Mouse (Mus musculus) intestine, embryonic 14.5 days (tissue): ENCODE measurements around the gene Dcun1d1. TPM values are rescaled to one million over a fixed set of nuclear protein-coding genes. Genes with fewer than 3 reads are reported as not detected.

Experiments
- ATAC-seq: fragments of 200-750 bp; cut with Nextera tagmentation; replicated peaks from 2 replicates; pipeline ENCODE4 v1.8.0; 2017; ENCODE audit warnings: low read depth, moderate number of reproducible peaks, moderate TSS enrichment, moderate library complexity; ENCODE audit not compliant: low FRiP score, low TSS enrichment
- DNase-seq: peaks from one replicate; pipeline ENCODE4 v3.0.0-alpha.2; 2018; ENCODE audit warnings: low spot score
- H3K27ac ChIP-seq: fragments of 300-500 bp; sonication (generic); 2 replicates; pipeline ENCODE4 v1.5.1; 2014; ENCODE audit warnings: low read depth, mild to moderate bottlenecking, control low read depth
- H3K27me3 ChIP-seq: fragments of 300-500 bp; sonication (generic); replicated peaks from 2 replicates; pipeline ENCODE4 v1.6.1; 2014; ENCODE audit warnings: low read length, control low read depth; ENCODE audit not compliant: control insufficient read depth, insufficient read depth
- H3K36me3 ChIP-seq: fragments of 300-500 bp; sonication (generic); 2 replicates; pipeline ENCODE4 v1.6.1; 2014; ENCODE audit warnings: low read length, control low read depth; ENCODE audit not compliant: control insufficient read depth, insufficient read depth
- H3K4me1 ChIP-seq: fragments of 300-500 bp; sonication (generic); replicated peaks from 2 replicates; pipeline ENCODE4 v1.6.1; 2014; ENCODE audit warnings: low read length, control low read depth, mixed read lengths; ENCODE audit not compliant: control insufficient read depth, insufficient read depth
- H3K4me2 ChIP-seq: fragments of 300-500 bp; sonication (generic); 2 replicates; pipeline ENCODE4 v1.6.1; 2014; ENCODE audit warnings: low read length
- H3K4me3 ChIP-seq: fragments of 300-500 bp; sonication (generic); 2 replicates; pipeline ENCODE4 v1.5.1; 2014; ENCODE audit warnings: low read depth, low read length, control low read depth, mixed read lengths
- H3K9ac ChIP-seq: fragments of 300-500 bp; sonication (generic); 2 replicates; pipeline ENCODE4 v1.6.1; 2014; ENCODE audit warnings: mild to moderate bottlenecking, low read length
- H3K9me3 ChIP-seq: fragments of 300-500 bp; sonication (generic); 2 replicates; pipeline ENCODE4 v1.6.1; 2016; ENCODE audit warnings: low read length, control low read depth; ENCODE audit not compliant: control insufficient read depth
- WGBS: fragments of 180-500 bp; shearing (Covaris S2); extraction: QIAGEN DNeasy Blood & Tissue Kit; methylation state at CpG from one replicate; pipeline ENCODE4 v1.1.7; 2014; 5-methylcytosine and 5-hydroxymethylcytosine counted together
- polyA plus RNA-seq: library from polyadenylated mRNA; unstranded; fragments of >200 nt; fragmentation: Nextera tagmentation; extraction: Ambion mirVana; gene quantifications from 2 replicates; pipeline ENCODE4 v1.2.1, GENCODE M21; 2014

Dcun1d1 gene
- polyA plus RNA-seq, 1 experiment from 2014 or later: 79.1 TPM

GRCm38 (mm10) chr3:35924007-35924406, 13.2 kb downstream of the Dcun1d1 start:
- DNase-seq (no peak), ATAC-seq (no peak)

GRCm38 (mm10) chr3:35923495-35923894, 13.8 kb downstream of the Dcun1d1 start:
- H3K4me2 ChIP-seq: no peak overlapping the region
- no peak overlapping the region for H3K9ac ChIP-seq
- no peak overlapping the region for H3K27ac ChIP-seq
- WGBS: 56% methylated on average over 7 of the region's 7 CpGs
- DNase-seq: no peak
- H3K27me3 ChIP-seq: no peaks in the 10 kb centered on the region
- 0 out of 2 replicates have a peak, but pooled peaks cover 8% of the 10 kb centered on the region for H3K36me3 ChIP-seq
- no peaks in the 10 kb centered on the region for H3K9me3 ChIP-seq
- no peaks in the 10 kb centered on the region for H3K4me1 ChIP-seq
- no peak overlapping the region for H3K4me3 ChIP-seq
- no peak for ATAC-seq

More at GRCm38 (mm10) chr3:35924007-35924406, 13.2 kb downstream of the Dcun1d1 start:
- 0 out of 2 replicates have a peak, but pooled peaks cover 3% of the 10 kb centered on the region for H3K36me3 ChIP-seq
- H3K4me2 ChIP-seq: no peak overlapping the region
- 84% methylated on average over 3 of the region's 3 CpGs for WGBS
- no peaks in the 10 kb centered on the region for H3K27me3 ChIP-seq
- no peak overlapping the region for H3K4me3 ChIP-seq
- no peak overlapping the region for H3K27ac ChIP-seq
- no peak overlapping the region for H3K9ac ChIP-seq
- no peaks in the 10 kb centered on the region for H3K4me1 ChIP-seq
- no peaks in the 10 kb centered on the region for H3K9me3 ChIP-seq

- Histone ChIP-seq H3K9me3 (no peaks in the 10 kb centered on the region), H3K36me3 (peaks cover 17% of the 10 kb centered on the region), H3K4me2 (no peak overlapping the region), H3K4me1 (no peaks in the 10 kb centered on the region), H3K4me3 (no peak overlapping the region), H3K27ac (no peak overlapping the region), H3K27me3 (no peaks in the 10 kb centered on the region), H3K9ac (no peak overlapping the region)
- DNase-seq (no peak), ATAC-seq (no peak)
- 71% methylated on average over 4 of the region's 4 CpGs for WGBS
Observed at GRCm38 (mm10) chr3:35922522-35922921, 14.7 kb downstream of the Dcun1d1 start.

GRCm38 (mm10) chr3:35918229-35918628, 19.0 kb downstream of the Dcun1d1 start:
- no peak overlapping the region for H3K27ac ChIP-seq
- peaks cover 32% of the 10 kb centered on the region for H3K36me3 ChIP-seq
- H3K9me3 ChIP-seq: no peaks in the 10 kb centered on the region
- DNase-seq (no peak), ATAC-seq (no peak)
- no peak overlapping the region for H3K4me3 ChIP-seq
- H3K4me2 ChIP-seq: no peak overlapping the region
- H3K27me3 ChIP-seq: no peaks in the 10 kb centered on the region
- H3K9ac ChIP-seq: no peak overlapping the region
- 74% methylated on average over 3 of the region's 3 CpGs for WGBS
- H3K4me1 ChIP-seq: no peaks in the 10 kb centered on the region

GRCm38 (mm10) chr3:35908982-35909680, 28.1 kb downstream of the Dcun1d1 start:
- no peak for DNase-seq
- ATAC-seq: no peak
- no peaks in the 10 kb centered on the region for H3K9me3 ChIP-seq
- H3K36me3 ChIP-seq: peaks cover 15% of the 10 kb centered on the region
- no peaks in the 10 kb centered on the region for H3K27me3 ChIP-seq
- no peak overlapping the region for H3K27ac ChIP-seq
- no peak overlapping the region for H3K4me2 ChIP-seq
- H3K4me1 ChIP-seq: no peaks in the 10 kb centered on the region
- no peak overlapping the region for H3K9ac ChIP-seq
- 91% methylated on average over 7 of the region's 7 CpGs for WGBS
- H3K4me3 ChIP-seq: no peak overlapping the region

- Histone ChIP-seq H3K36me3 (peaks cover 30% of the 10 kb centered on the region), H3K9me3 (no peaks in the 10 kb centered on the region), H3K4me2 (no peak overlapping the region), H3K27me3 (no peaks in the 10 kb centered on the region), H3K9ac (no peak overlapping the region), H3K27ac (no peak overlapping the region), H3K4me3 (no peak overlapping the region), H3K4me1 (no peaks in the 10 kb centered on the region)
- WGBS: 94% methylated on average over 5 of the region's 5 CpGs
- ATAC-seq (no peak), DNase-seq (no peak)
Observed at GRCm38 (mm10) chr3:35900555-35901204, 36.6 kb downstream of the Dcun1d1 start.

GRCm38 (mm10) chr3:35899109-35899508, 38.1 kb downstream of the Dcun1d1 start:
- Histone ChIP-seq H3K27ac (no peak overlapping the region), H3K27me3 (no peaks in the 10 kb centered on the region), H3K4me1 (no peaks in the 10 kb centered on the region), H3K36me3 (peaks cover 27% of the 10 kb centered on the region), H3K4me2 (no peak overlapping the region), H3K9me3 (no peaks in the 10 kb centered on the region), H3K4me3 (no peak overlapping the region), H3K9ac (no peak overlapping the region)
- ATAC-seq (no peak), DNase-seq (no peak)
- 99% methylated on average over 3 of the region's 3 CpGs for WGBS

GRCm38 (mm10) chr3:35897900-35898299, 39.3 kb downstream of the Dcun1d1 start:
- Histone ChIP-seq H3K9me3 (no peaks in the 10 kb centered on the region), H3K4me2 (no peak overlapping the region), H3K9ac (no peak overlapping the region), H3K36me3 (peaks cover 23% of the 10 kb centered on the region), H3K27ac (no peak overlapping the region), H3K27me3 (no peaks in the 10 kb centered on the region), H3K4me3 (no peak overlapping the region), H3K4me1 (no peaks in the 10 kb centered on the region)
- DNase-seq (no peak), ATAC-seq (no peak)
- WGBS: 91% methylated on average over 2 of the region's 2 CpGs

GRCm38 (mm10) chr3:35893156-35893555, 44.1 kb downstream of the Dcun1d1 start:
- ATAC-seq (no peak), DNase-seq (no peak)
- H3K27ac ChIP-seq: no peak overlapping the region
- H3K9ac ChIP-seq: no peak overlapping the region
- H3K9me3 ChIP-seq: no peaks in the 10 kb centered on the region
- no peaks in the 10 kb centered on the region for H3K4me1 ChIP-seq
- 71% methylated on average over 5 of the region's 5 CpGs for WGBS
- H3K4me2 ChIP-seq: no peak overlapping the region
- H3K4me3 ChIP-seq: no peak overlapping the region
- peaks cover 24% of the 10 kb centered on the region for H3K36me3 ChIP-seq
- no peaks in the 10 kb centered on the region for H3K27me3 ChIP-seq
